Mouse (Mus musculus) gonadal fat pad, adult 2 months (tissue): ENCODE results near the gene Ttll11. TPM values are rescaled to one million over a fixed set of nuclear protein-coding genes. Genes with fewer than 3 reads are reported as not detected.

Experiments
- DNase-seq: peaks from one replicate; pipeline ENCODE4 v3.0.0-alpha.2; 2012; ENCODE audit warnings: low read depth
- polyA plus RNA-seq: library from polyadenylated mRNA; depleted of rRNA; stranded (reverse); fragments of >200 nt; gene quantifications from 2 replicates; pipeline ENCODE4 v1.2.3, GENCODE M21; 2012

Ttll11 gene
- polyA plus RNA-seq, 1 experiment, result 1.3 TPM

DNA sequence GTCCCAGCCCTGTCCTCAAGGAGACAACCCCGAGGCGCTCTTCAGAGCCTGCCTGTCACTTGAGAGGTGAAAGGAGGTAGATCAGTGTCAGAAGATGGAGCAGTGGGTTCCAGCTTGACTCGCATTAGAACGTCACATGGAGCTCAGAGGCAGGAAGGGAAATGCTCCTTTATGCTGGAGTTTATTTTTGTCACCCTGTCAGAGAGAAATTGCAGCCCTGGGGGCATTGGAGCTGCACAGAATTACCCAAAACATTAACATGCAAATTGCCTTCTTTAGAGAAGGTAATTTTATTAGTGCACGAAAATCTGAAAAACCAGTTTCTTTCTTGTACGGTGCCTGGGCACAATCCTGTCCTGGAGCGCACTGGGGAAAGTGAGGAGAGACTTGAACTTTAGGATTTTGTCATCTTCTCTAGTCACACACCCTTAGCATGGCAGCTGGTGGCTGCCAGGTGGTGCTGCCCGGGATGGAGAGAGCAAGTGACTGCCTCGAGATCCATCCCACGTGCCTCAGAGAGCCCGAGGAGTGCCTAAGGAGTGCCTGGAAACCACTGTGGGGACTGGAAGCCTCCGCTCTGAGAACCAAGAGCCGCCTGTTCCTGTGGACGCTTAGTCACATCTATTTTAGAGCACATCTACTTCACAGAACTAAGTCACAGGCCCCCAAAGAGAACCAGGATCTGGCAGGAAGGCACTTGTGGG is 211.7 kb downstream of the Ttll11 start:
- DNase-seq, result no peak

DNA sequence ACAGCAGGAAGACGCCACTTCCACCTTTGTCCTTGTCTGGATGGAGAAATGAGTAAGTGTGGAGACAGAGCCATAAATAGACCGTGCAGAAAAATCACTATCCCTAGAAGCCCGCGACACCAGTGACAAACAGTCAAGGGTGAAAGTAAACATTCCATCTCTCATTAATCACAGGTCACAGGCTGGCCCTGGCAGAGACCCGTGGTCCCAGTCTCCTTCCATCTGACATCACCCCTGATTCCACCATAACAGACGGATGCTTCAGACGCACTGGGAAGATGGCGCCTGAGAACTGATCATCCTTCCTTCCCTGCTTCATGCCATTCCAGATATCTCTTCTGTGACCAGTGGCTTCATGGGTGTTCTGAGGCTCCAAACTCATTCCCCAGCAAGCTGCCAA is 215.4 kb downstream of the Ttll11 start:
- DNase-seq, result no peak

- no peak for DNase-seq
Observed at GRCm38 (mm10) chr2:35763818-35764217, 215.9 kb downstream of the Ttll11 start.

- no peak for DNase-seq
Observed at GRCm38 (mm10) chr2:35761458-35761857, 218.3 kb downstream of the Ttll11 start.

DNA sequence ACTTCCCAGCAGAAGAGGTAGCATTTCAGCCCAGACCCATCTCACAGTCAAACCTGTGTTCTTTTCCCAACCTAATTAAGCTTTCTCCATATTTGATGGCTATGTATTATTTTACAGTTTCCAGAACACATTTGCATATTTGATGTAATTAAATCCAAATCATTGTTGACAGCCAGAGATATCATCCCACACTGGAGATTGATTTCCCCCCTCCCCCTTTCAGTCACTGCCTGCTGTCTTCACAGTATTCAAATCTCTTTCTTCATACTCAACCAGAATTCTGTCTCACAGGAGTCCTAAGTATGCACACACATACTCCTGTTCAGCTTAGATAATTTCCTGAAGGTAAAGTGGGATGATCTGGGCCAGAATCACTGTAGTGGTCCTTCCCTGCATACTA is 218.8 kb downstream of the Ttll11 start:
- no peak for DNase-seq

- no peak for DNase-seq
Observed at GRCm38 (mm10) chr2:35760352-35760751, 219.4 kb downstream of the Ttll11 start.

DNA sequence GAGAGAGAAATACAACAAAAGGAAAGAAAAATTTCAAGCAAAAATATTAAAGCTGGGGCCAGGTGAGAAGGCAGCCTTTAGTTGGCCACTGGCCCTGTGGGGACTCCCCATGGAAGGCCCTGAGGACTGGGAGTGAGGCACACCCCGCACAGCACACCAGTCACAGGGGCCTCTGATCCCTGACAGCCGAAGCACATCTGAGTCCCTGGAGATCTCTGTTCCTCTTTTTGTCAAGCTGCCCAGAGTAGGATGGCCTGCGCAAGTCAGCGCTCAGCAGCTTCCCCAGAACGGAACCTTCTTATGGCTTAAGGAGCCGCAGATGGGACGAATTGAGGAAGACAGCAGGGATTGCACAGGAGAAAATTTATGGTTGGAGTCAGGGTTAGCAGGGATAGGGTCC is 223.2 kb downstream of the Ttll11 start:
- no peak for DNase-seq

- no peak for DNase-seq
Observed at GRCm38 (mm10) chr2:35751781-35752505, 227.8 kb downstream of the Ttll11 start.

DNA sequence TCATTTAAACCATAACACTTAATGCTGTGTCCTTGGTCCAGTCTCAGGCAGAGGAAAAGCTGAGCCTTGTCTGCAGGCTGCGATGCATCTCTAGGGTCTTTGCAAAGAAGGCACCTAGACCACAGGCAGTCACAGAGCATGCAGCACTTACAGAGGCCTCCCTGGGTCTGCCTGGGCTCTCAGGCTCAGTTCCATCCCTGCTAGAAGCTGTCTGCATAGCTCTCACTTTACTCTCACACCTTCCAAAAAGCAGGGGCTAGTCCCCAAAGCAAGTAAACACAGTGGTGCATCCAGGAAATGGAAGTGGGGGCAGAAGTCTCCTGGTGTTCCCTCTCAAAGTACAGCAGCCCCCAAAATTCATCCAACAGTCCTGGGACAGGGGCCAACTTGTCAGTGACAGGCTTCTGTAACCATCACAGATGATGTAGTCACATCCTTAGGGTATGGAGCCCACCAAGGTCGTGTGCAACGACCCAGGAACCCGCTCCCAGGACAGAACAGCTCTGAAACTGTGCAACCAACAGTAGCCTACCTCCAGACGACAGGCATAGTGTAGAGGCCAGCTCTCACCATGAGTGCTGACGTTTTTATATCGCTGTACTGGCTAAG is 229.1 kb downstream of the Ttll11 start:
- DNase-seq, result no peak

GRCm38 (mm10) chr2:35747371-35748035 is 232.2 kb downstream of the Ttll11 start:
- no peak for DNase-seq

DNA sequence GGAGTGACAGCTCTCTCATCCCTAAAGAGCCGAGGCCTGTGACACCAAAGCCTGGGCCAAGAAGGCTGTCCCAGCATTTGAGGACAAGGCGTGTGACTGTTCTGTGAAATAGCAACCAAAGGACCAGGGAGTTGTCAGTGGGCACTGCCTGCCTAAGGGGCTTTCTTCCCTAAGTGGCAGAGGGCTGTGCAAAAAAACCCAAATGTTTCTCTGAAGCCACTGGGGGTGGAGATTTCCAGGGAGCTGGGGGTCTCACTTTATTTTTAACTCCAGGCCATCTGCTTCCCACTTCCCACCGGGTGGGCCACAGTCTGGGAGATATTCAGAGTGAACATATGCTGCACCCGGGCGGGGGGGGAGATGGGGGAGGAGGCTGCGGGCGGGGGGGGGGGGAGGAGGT is 233.1 kb downstream of the Ttll11 start:
- no peak for DNase-seq

GRCm38 (mm10) chr2:35745876-35746275 is 233.8 kb downstream of the Ttll11 start:
- DNase-seq, result no peak

DNA sequence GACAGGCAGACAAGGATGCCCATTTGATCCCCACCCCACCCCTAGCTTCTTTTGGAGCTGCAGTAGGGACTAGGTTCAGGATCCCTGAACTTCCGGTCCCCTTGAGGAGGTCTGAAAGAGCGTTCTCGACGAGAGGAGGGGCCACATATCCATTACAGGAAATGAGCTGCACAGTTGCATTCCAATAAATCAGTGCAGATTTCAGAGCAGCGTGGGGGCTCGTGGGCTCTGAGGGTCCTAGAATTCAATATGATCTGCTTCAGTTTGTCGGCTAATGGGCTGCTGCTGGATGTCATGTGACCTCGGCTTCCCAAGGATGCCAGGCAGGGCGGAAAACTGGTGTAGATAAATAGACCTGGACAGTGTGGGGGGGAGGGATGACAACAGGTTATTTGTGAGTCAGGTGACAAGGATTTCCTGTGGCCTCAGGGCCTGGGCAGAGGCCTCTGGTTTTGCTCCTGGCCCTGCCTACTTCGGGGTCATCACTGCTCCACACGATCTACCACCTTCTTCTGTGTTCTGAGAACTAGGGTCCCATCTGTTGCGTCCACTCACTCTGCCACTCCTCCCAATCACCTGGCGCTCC is 240.0 kb downstream of the Ttll11 start:
- DNase-seq, result no peak

GRCm38 (mm10) chr2:35737467-35738027 is 242.2 kb downstream of the Ttll11 start:
- no peak for DNase-seq

DNA sequence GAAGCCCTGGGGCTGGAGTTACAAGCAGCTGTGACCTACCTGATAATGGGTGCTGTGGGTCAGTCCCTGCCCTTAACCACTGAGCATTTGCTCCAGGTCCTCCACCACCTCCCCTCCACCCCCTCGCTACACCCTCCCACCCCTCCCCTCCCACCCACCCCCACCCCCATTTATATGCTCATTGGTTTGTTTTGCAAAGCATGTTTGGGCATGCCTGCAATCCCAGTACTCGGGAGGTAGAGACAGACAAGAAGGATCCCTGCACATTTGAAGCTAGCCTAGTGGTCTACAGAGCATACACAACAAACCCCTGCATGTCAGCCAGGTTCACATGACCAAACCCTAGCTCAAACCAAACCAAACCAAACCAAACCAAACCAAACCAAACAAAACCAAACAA is 243.7 kb downstream of the Ttll11 start:
- no peak for DNase-seq

GRCm38 (mm10) chr2:35735001-35735400 is 244.7 kb downstream of the Ttll11 start:
- no peak for DNase-seq

DNA sequence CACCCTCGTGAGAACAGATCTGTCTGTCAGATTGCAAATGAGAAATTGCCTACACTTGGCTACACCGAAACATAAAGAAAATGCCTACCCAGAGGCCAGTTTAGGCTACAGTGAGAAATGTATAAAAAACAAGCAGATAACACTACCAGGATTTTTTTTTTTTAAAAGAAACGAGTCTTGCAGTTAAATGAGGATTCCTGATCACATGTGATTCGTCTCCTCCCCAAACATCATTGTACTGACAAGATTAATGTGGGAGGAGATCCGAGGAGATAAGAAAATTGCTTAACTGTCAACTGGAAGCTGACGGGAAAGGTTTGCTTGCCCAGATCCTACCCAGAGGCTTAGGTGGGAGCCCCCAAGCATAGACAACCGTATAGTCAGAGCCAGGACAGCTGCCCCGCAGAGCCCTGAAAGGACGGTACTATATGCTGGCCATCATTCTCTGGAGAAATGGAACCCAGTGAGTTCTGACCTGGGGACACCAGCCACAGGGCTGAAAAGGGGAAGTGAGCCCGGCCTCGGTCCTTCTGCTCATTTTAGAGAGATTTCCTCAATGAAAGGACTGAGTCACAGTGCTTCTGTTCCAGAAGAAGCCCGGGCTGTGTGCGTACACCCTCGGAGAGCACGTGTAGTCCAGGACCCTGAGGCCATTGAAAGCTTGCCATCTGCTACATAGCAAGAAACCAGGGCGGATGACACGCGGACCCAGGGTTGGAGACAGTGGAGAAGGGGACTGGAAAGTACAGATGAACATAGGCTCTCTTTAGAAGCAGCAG is 247.9 kb downstream of the Ttll11 start:
- no peak for DNase-seq

- no peak for DNase-seq
Observed at GRCm38 (mm10) chr2:35729077-35730065, 250.3 kb downstream of the Ttll11 start.

- no peak for DNase-seq
Observed at GRCm38 (mm10) chr2:35728633-35729032, 251.1 kb downstream of the Ttll11 start.

DNA sequence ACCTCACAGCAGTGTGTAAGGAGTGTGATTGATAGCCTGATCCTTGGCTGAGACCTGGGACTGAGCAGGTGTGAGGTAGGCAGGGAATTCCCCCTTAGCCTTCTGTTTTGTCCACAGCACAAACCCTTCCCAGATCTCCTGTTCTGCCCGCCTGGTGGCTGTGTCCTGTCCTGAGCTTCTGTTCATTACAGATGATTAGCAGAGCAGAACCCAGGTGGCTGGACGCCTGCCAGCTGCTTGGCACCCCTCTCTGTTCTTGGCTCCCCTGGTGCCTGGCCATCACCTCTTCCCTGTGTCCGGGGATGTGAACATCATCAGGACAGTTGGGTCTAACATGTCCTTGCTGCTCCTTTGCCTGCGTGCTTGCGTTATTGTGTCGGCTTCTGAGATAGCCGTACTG is 256.0 kb downstream of the Ttll11 start:
- DNase-seq, result no peak
